Mouse (Mus musculus) MEL-GATA-1-ER (cell line): ENCODE measurements around the gene Stat4.

Experiments used
- DNase-seq: peaks from one replicate; pipeline ENCODE4 v3.0.0-alpha.2; 2012; ENCODE audit warnings: low read depth; ENCODE audit errors: extremely low read depth

Gene Stat4

GRCm38 (mm10) chr1:52100496-52100895 is 113.5 kb downstream of the Stat4 start:
- no peak for DNase-seq

- no peak for DNase-seq
Measured at GRCm38 (mm10) chr1:52102795-52103194, 115.8 kb downstream of the Stat4 start.

- no peak for DNase-seq
Measured at GRCm38 (mm10) chr1:52107206-52107605, 120.3 kb downstream of the Stat4 start.

GRCm38 (mm10) chr1:52111217-52111616 is 124.3 kb downstream of the Stat4 start:
- no peak for DNase-seq

GRCm38 (mm10) chr1:52112301-52112700 is 125.4 kb downstream of the Stat4 start:
- no peak for DNase-seq

- DNase-seq, result peak; percentile 16
Measured at GRCm38 (mm10) chr1:52113067-52113665, 126.2 kb downstream of the Stat4 start.

- peak; percentile 92 for DNase-seq
Measured at GRCm38 (mm10) chr1:52113666-52114069, 126.7 kb downstream of the Stat4 start.

- DNase-seq, result no peak
Measured at GRCm38 (mm10) chr1:52116441-52116840, 129.5 kb downstream of the Stat4 start.

- DNase-seq, result no peak
Measured at GRCm38 (mm10) chr1:52117777-52118176, 130.8 kb downstream of the Stat4 start.

- DNase-seq, result peak; percentile 81
Measured at GRCm38 (mm10) chr1:52118860-52119591, 132.1 kb downstream of the Stat4 start, which contains the start of gene Stat1. Gene Stat1 (plus strand): TSS chr1:52119440.

GRCm38 (mm10) chr1:52119691-52120090 is 132.7 kb downstream of the Stat4 start:
- peak; percentile 29 for DNase-seq

- peak; percentile 28 for DNase-seq
Measured at GRCm38 (mm10) chr1:52120191-52120590, 133.2 kb downstream of the Stat4 start.

- DNase-seq, result no peak
Measured at GRCm38 (mm10) chr1:52121052-52121451, 134.1 kb downstream of the Stat4 start.

- no peak for DNase-seq
Measured at GRCm38 (mm10) chr1:52124818-52125217, 137.9 kb downstream of the Stat4 start.

GRCm38 (mm10) chr1:52127350-52127749 is 140.4 kb downstream of the Stat4 start:
- DNase-seq, result no peak

- no peak for DNase-seq
Measured at GRCm38 (mm10) chr1:52129794-52130193, 142.8 kb downstream of the Stat4 start.

GRCm38 (mm10) chr1:52131787-52132377 is 144.9 kb downstream of the Stat4 start:
- DNase-seq, result no peak

- no peak for DNase-seq
Measured at GRCm38 (mm10) chr1:52133254-52133653, 146.3 kb downstream of the Stat4 start.

- DNase-seq, result no peak
Measured at GRCm38 (mm10) chr1:52137292-52137691, 150.3 kb downstream of the Stat4 start.

- DNase-seq, result no peak
Measured at GRCm38 (mm10) chr1:52140534-52140933, 153.6 kb downstream of the Stat4 start.

GRCm38 (mm10) chr1:52141482-52141881 is 154.5 kb downstream of the Stat4 start:
- DNase-seq, result no peak

GRCm38 (mm10) chr1:52142117-52142516 is 155.2 kb downstream of the Stat4 start:
- no peak for DNase-seq

- DNase-seq, result no peak
Measured at GRCm38 (mm10) chr1:52143191-52143590, 156.2 kb downstream of the Stat4 start.
